Mouse (Mus musculus) MEL (cell line): ENCODE data around the gene Psmd9.

Source experiments
- POLR2A ChIP-seq, 2 experiments: IDR thresholded peaks; 2 replicates each; pipeline ENCODE4 v1.6.1; 2011 to 2012; ENCODE audit warnings: low read length in 2 of 2, mild to moderate bottlenecking in 2 of 2, control low read depth in 1 of 2, improper control_type of control experiment in 1 of 2, low read depth in 1 of 2, moderate library complexity in 1 of 2; ENCODE audit not compliant: control insufficient read depth in 1 of 2, insufficient read depth in 1 of 2, poor library complexity in 1 of 2
- USF1 ChIP-seq: IDR thresholded peaks from 2 replicates; pipeline ENCODE4 v1.6.1; 2014; ENCODE audit warnings: low read depth, mild to moderate bottlenecking, inconsistent platforms, low read length, improper control_type of control experiment, moderate library complexity

GRCm38 (mm10) chr5:123181536-123181935 is 12.3 kb downstream of the Psmd9 start:
- no peak for TF ChIP-seq USF1
- no peak for TF ChIP-seq POLR2A (IDR thresholded peaks at IDR 0.05; ENCODE audit: control insufficient read depth in 1 of 2, insufficient read depth in 1 of 2, low read depth in 1 of 2, low read length in 2 of 2, poor library complexity in 1 of 2)
